Mouse (Mus musculus) embryonic fibroblast, embryonic 13.5 days (primary cell): ENCODE data around the gene Fasl.

Source experiments
- CTCF ChIP-seq: IDR thresholded peaks from 2 replicates; pipeline ENCODE4 v1.5.1; 2011; ENCODE audit warnings: mild to moderate bottlenecking, control low read depth, low read length, moderate library complexity, borderline replicate concordance; ENCODE audit not compliant: insufficient read depth
- POLR2A ChIP-seq: IDR thresholded peaks from 2 replicates; pipeline ENCODE4 v1.6.1; 2011; ENCODE audit warnings: low read depth, mild to moderate bottlenecking, control low read depth, low read length, moderate library complexity

GRCm38 (mm10) chr1:161779057-161779456, 9.2 kb downstream of the Fasl start:
- no peak for TF ChIP-seq POLR2A
- TF ChIP-seq CTCF = no peak
